Mouse (Mus musculus): Measurements from ENCODE around the gene Trpv3.

Gene Trpv3

GRCm38 (mm10) chr11:73267267-73267666, at the start of gene Trpv3:
Gene Trpv3 (plus strand): TSS chr11:73267388.
- peak; percentile 32 for DNase-seq (ENCODE audit: low spot score)

GRCm38 (mm10) chr11:73219671-73220070, 47.5 kb upstream of the Trpv3 start:
- DNase-seq (ENCODE audit: low spot score) = no peak

GRCm38 (mm10) chr11:73220651-73221050, 46.5 kb upstream of the Trpv3 start:
- no peak for DNase-seq (ENCODE audit: low spot score)

- no peak for DNase-seq (ENCODE audit: low spot score)
Measured at GRCm38 (mm10) chr11:73222846-73223245, 44.3 kb upstream of the Trpv3 start.

GRCm38 (mm10) chr11:73223966-73224365, 43.2 kb upstream of the Trpv3 start:
- no peak for DNase-seq (ENCODE audit: low spot score)

GRCm38 (mm10) chr11:73225856-73226255, 41.3 kb upstream of the Trpv3 start:
- no peak for DNase-seq (ENCODE audit: low spot score)

- no peak for DNase-seq (ENCODE audit: low spot score)
Measured at GRCm38 (mm10) chr11:73228881-73229280, 38.3 kb upstream of the Trpv3 start.

GRCm38 (mm10) chr11:73230081-73230480, 37.1 kb upstream of the Trpv3 start:
- DNase-seq (ENCODE audit: low spot score) = no peak

GRCm38 (mm10) chr11:73232513-73232912, 34.7 kb upstream of the Trpv3 start:
- DNase-seq (ENCODE audit: low spot score) = no peak

GRCm38 (mm10) chr11:73233992-73234391, 33.2 kb upstream of the Trpv3 start, which contains the start of gene Trpv1:
Gene Trpv1 (plus strand): TSS chr11:73234292.
- DNase-seq (ENCODE audit: low spot score) = no peak

GRCm38 (mm10) chr11:73235990-73236701, 31.0 kb upstream of the Trpv3 start:
- DNase-seq (ENCODE audit: low spot score) = peak; percentile 12

- no peak for DNase-seq (ENCODE audit: low spot score)
Measured at GRCm38 (mm10) chr11:73236731-73237130, 30.5 kb upstream of the Trpv3 start.

- no peak for DNase-seq (ENCODE audit: low spot score)
Measured at GRCm38 (mm10) chr11:73242199-73242598, 25.0 kb upstream of the Trpv3 start.

- DNase-seq (ENCODE audit: low spot score) = no peak
Measured at GRCm38 (mm10) chr11:73242777-73243176, 24.4 kb upstream of the Trpv3 start.

- DNase-seq (ENCODE audit: low spot score) = no peak
Measured at GRCm38 (mm10) chr11:73257362-73257945, 9.7 kb upstream of the Trpv3 start.

- DNase-seq (ENCODE audit: low spot score) = no peak
Measured at GRCm38 (mm10) chr11:73258664-73259063, 8.5 kb upstream of the Trpv3 start.

GRCm38 (mm10) chr11:73260457-73260856, 6.7 kb upstream of the Trpv3 start:
- DNase-seq (ENCODE audit: low spot score) = no peak

- no peak for DNase-seq (ENCODE audit: low spot score)
Measured at GRCm38 (mm10) chr11:73261385-73261784, 5.8 kb upstream of the Trpv3 start.

- no peak for DNase-seq (ENCODE audit: low spot score)
Measured at GRCm38 (mm10) chr11:73274821-73275220, 7.6 kb downstream of the Trpv3 start.

GRCm38 (mm10) chr11:73280710-73281109, 13.5 kb downstream of the Trpv3 start:
- no peak for DNase-seq (ENCODE audit: low spot score)

GRCm38 (mm10) chr11:73281528-73282027, 14.4 kb downstream of the Trpv3 start:
- DNase-seq (ENCODE audit: low spot score) = peak; percentile 35

GRCm38 (mm10) chr11:73283369-73283768, 16.2 kb downstream of the Trpv3 start:
- no peak for DNase-seq (ENCODE audit: low spot score)

GRCm38 (mm10) chr11:73283926-73284325, 16.7 kb downstream of the Trpv3 start:
- DNase-seq (ENCODE audit: low spot score) = no peak

- no peak for DNase-seq (ENCODE audit: low spot score)
Measured at GRCm38 (mm10) chr11:73284351-73284750, 17.2 kb downstream of the Trpv3 start.

Data from urinary bladder, postnatal 25 days (tissue).